Mouse (Mus musculus) liver, postnatal 0 days (tissue): Measurements from ENCODE around the gene Acox2.

Source experiments
- CTCF ChIP-seq: sonication (generic); IDR thresholded peaks from 2 replicates; pipeline ENCODE4 v1.5.1; 2016; ENCODE audit warnings: antibody characterized with exemption, low read depth
- EP300 ChIP-seq: IDR thresholded peaks from 2 replicates; pipeline ENCODE4 v1.6.1; 2016; ENCODE audit warnings: antibody characterized with exemption, low read depth, mild to moderate bottlenecking

DNA sequence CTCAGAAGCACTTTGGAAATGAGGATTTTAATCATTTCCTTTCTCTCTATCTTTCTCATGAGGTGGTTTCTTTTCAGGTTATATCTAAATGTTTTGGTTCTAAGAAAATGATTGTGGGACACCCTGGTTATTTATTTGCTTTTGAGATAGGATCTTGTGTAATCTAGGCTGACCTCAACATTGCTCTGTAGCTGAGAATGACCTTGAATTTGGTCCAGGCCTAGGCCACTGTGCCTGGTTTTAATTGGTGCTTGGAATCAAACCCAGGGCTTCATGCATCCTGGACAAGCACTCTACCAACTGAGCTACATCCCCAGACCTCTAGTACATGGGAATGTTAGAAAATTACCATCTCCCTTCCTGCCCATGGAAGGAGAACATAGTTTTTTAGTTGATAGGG is 44.9 kb upstream of the Acox2 start:
- TF ChIP-seq CTCF: no peak
- TF ChIP-seq EP300: no peak; the same call in 1 of the 2 replicates
